In genomic region chr12:64104214-64104613, GRCm38 (mm10) we compare ENCODE assay signal across 8 mouse cellular contexts.
DNase-seq lines count a peak whose midpoint lies in the region; ATAC-seq lines count a peak whose summit lies in the region.

No protein-coding gene starts in this region.

- no peaks in the 10 kb centered on the region for H3K36me3 ChIP-seq in kidney, embryonic 14.5 days (ENCODE audit: control insufficient read depth, insufficient read depth, low read length)
- no peaks in the 10 kb centered on the region for H3K36me3 ChIP-seq in embryonic facial prominence, embryonic 14.5 days (ENCODE audit: control insufficient read depth, insufficient read depth, low read length)

- H3K9ac ChIP-seq in kidney, embryonic 14.5 days (ENCODE audit: low read depth, low read length), result no peak overlapping the region
- no peak overlapping the region for H3K9ac ChIP-seq in embryonic facial prominence, embryonic 14.5 days (ENCODE audit: low read depth, low read length)

- ATAC-seq in kidney, embryonic 14.5 days (ENCODE audit: low FRiP score, low TSS enrichment), result no peak
- no peak for ATAC-seq in embryonic facial prominence, embryonic 14.5 days (ENCODE audit: low read depth)
- no peak for ATAC-seq in cerebellum, adult (ENCODE audit: insufficient number of reproducible peaks, low FRiP score, low TSS enrichment)

- H3K4me2 ChIP-seq in kidney, embryonic 14.5 days (replicated peaks; ENCODE audit: low read depth, low read length), result no peak overlapping the region
- H3K4me2 ChIP-seq in embryonic facial prominence, embryonic 14.5 days (ENCODE audit: low read depth, low read length), result no peak overlapping the region

- peak; percentile 1 for DNase-seq in cerebellum, adult 8-10 months
- no peak for DNase-seq in cerebellum, adult 18-20 months
- peak; percentile 10 for DNase-seq in kidney, postnatal 14 days
- DNase-seq in A20 (ENCODE audit: low read depth, low spot score), result peak; percentile 38
- peak; percentile 47 for DNase-seq in embryonic facial prominence, embryonic 14.5 days (ENCODE audit: low spot score)
- DNase-seq in thymus, postnatal 36 days, result no peak

- no peaks in the 10 kb centered on the region for H3K9me3 ChIP-seq in kidney, embryonic 14.5 days (ENCODE audit: control insufficient read depth, low read length)
- no peaks in the 10 kb centered on the region for H3K9me3 ChIP-seq in embryonic facial prominence, embryonic 14.5 days (ENCODE audit: control insufficient read depth, low read length)

- WGBS in kidney, embryonic 14.5 days, result 26% methylated on average over 2 of the region's 2 CpGs
- 29% methylated on average over 2 of the region's 2 CpGs for WGBS in embryonic facial prominence, embryonic 14.5 days

- no peak overlapping the region for H3K27ac ChIP-seq in kidney, embryonic 14.5 days (ENCODE audit: low read depth, low read length)
- no peak overlapping the region for H3K27ac ChIP-seq in embryonic facial prominence, embryonic 14.5 days (replicated peaks; ENCODE audit: low read depth, low read length)

- H3K4me1 ChIP-seq in kidney, embryonic 14.5 days (ENCODE audit: control insufficient read depth, insufficient read depth, low read length), result no peaks in the 10 kb centered on the region
- H3K4me1 ChIP-seq in embryonic facial prominence, embryonic 14.5 days (ENCODE audit: control insufficient read depth, insufficient read depth, low read length), result no peaks in the 10 kb centered on the region

- H3K27me3 ChIP-seq in kidney, embryonic 14.5 days (ENCODE audit: control insufficient read depth, insufficient read depth, low read length), result no peaks in the 10 kb centered on the region
- H3K27me3 ChIP-seq in embryonic facial prominence, embryonic 14.5 days (replicated peaks; ENCODE audit: control insufficient read depth, insufficient read depth, low read length), result no peaks in the 10 kb centered on the region

- no peak overlapping the region for H3K4me3 ChIP-seq in kidney, embryonic 14.5 days (ENCODE audit: low read length)
- no peak overlapping the region for H3K4me3 ChIP-seq in embryonic facial prominence, embryonic 14.5 days (ENCODE audit: low read depth, low read length)

Comparison
In these comparisons a context has a peak if more than half of its experiments do, and no peak if none do; other contexts are left out.
1. DNase-seq: peak in cerebellum, adult 8-10 months (single experiment), kidney, postnatal 14 days (single experiment), A20 (single experiment) and embryonic facial prominence, embryonic 14.5 days (single experiment); none in cerebellum, adult 18-20 months (0 of 2) and thymus, postnatal 36 days (0 of 2).